8 mouse cellular contexts compared by ENCODE assay signal in genomic region chr10:56377097-56377965, GRCm38 (mm10). TPM values are rescaled to one million over a fixed set of nuclear protein-coding genes. Genes with fewer than 3 reads are reported as not detected.
DNase-seq lines count a peak whose midpoint lies in the region; ATAC-seq and TF ChIP-seq lines count a peak whose summit lies in the region.

Gene Gja1 (plus strand): TSS chr10:56377330.

- H3K4me2 ChIP-seq in forebrain, embryonic 13.5 days: peak within 1 kb of the TSS; percentile 82
- peak within 1 kb of the TSS; percentile 72 for H3K4me2 ChIP-seq in lung, embryonic 16.5 days (ENCODE audit: low read depth, low read length)

- H3K9me3 ChIP-seq in E14TG2a.4 (ENCODE audit: low read length): peaks cover 8% of the 10 kb centered on the region; the same call in 1 of the 2 replicates
- H3K9me3 ChIP-seq in forebrain, embryonic 13.5 days (replicated peaks): no peaks in the 10 kb centered on the region
- no peaks in the 10 kb centered on the region for H3K9me3 ChIP-seq in lung, embryonic 16.5 days (ENCODE audit: control insufficient read depth, low read length)

- H3K27ac ChIP-seq in forebrain, embryonic 13.5 days: peak within 1 kb of the TSS; percentile 51
- peak within 1 kb of the TSS; percentile 89 for H3K27ac ChIP-seq in layer of hippocampus, adult 2 months
- H3K27ac ChIP-seq in lung, embryonic 16.5 days (ENCODE audit: low read length): peak within 1 kb of the TSS; percentile 91

- TF ChIP-seq CTCF in E14TG2a.4 (conservative IDR thresholded peaks at IDR 0.05; ENCODE audit: low read length): no peak
- TF ChIP-seq CTCF in layer of hippocampus, adult 2 months (conservative IDR thresholded peaks at IDR 0.05): no peak

- H3K4me3 ChIP-seq in E14TG2a.4 (replicated peaks; ENCODE audit: low read length): peak within 1 kb of the TSS; percentile 83
- peak within 1 kb of the TSS; percentile 61 for H3K4me3 ChIP-seq in forebrain, embryonic 13.5 days
- H3K4me3 ChIP-seq in layer of hippocampus, adult 2 months: peak within 1 kb of the TSS; percentile 66
- peak within 1 kb of the TSS; percentile 74 for H3K4me3 ChIP-seq in lung, embryonic 16.5 days (ENCODE audit: low read length)

- ATAC-seq in forebrain, embryonic 13.5 days: peak; percentile 33; the same call in 1 of the 2 replicates
- peak; percentile 69 for ATAC-seq in lung, embryonic 16.5 days (ENCODE audit: low read depth)

- H3K36me3 ChIP-seq in E14TG2a.4 (ENCODE audit: insufficient read depth, low read length): no peaks in the 10 kb centered on the region
- H3K36me3 ChIP-seq in forebrain, embryonic 13.5 days (ENCODE audit: poor library complexity, severe bottlenecking): no peaks in the 10 kb centered on the region
- H3K36me3 ChIP-seq in lung, embryonic 16.5 days (ENCODE audit: control insufficient read depth, insufficient read depth, low read length): no peaks in the 10 kb centered on the region

- 0% methylated on average over 23 of the region's 23 CpGs for WGBS in forebrain, embryonic 13.5 days
- under 1% methylated on average over 23 of the region's 23 CpGs for WGBS in lung, embryonic 16.5 days

- peak within 1 kb of the TSS; percentile 75 for H3K9ac ChIP-seq in forebrain, embryonic 13.5 days
- H3K9ac ChIP-seq in lung, embryonic 16.5 days (ENCODE audit: low read length): peak within 1 kb of the TSS; percentile 80

- H3K4me1 ChIP-seq in E14TG2a.4 (replicated peaks; ENCODE audit: low read depth, low read length): peaks cover 68% of the 10 kb centered on the region
- H3K4me1 ChIP-seq in forebrain, embryonic 13.5 days: peaks cover 15% of the 10 kb centered on the region
- H3K4me1 ChIP-seq in lung, embryonic 16.5 days (replicated peaks; ENCODE audit: control insufficient read depth, insufficient read depth, low read length): peaks cover 4% of the 10 kb centered on the region

- DNase-seq in adrenal gland, postnatal 25 days: peak; percentile 45
- peak; percentile 75 for DNase-seq in heart, postnatal 4 days
- peak; percentile 26 to 37 for DNase-seq in layer of hippocampus, adult 2 months (ENCODE audit: low spot score in 2 of 2)
- DNase-seq in ovary, postnatal 14 days (ENCODE audit: low spot score): peak; percentile 55
- DNase-seq in frontal cortex, postnatal 25 days (ENCODE audit: low spot score in 2 of 2): no peak

- no peaks in the 10 kb centered on the region for H3K27me3 ChIP-seq in E14TG2a.4 (ENCODE audit: insufficient read depth, low read length)
- peaks cover 3% of the 10 kb centered on the region; the same call in 1 of the 2 replicates for H3K27me3 ChIP-seq in forebrain, embryonic 13.5 days
- no peaks in the 10 kb centered on the region for H3K27me3 ChIP-seq in lung, embryonic 16.5 days (ENCODE audit: control insufficient read depth, insufficient read depth, low read depth, low read length)

RNA-seq across cellular contexts. Expression of gene Gja1, which starts in this region (rescaled TPM):
- 261 and 330 TPM in 2 replicates for total RNA-seq in adrenal gland, postnatal 25 days (2021)
- 76.0 and 76.6 TPM in 2 replicates for polyA plus RNA-seq in forebrain, embryonic 13.5 days (2015; fragmentation: Nextera tagmentation; extraction: Ambion mirVana)
- 100 to 1,000 TPM; 713 to 779 TPM for total RNA-seq in heart, postnatal 4 days (2021)
- 100 to 1,000 TPM; 264 to 269 TPM for total RNA-seq in layer of hippocampus, adult 2 months (2021)
- polyA plus RNA-seq in lung, embryonic 16.5 days (2015; fragmentation: Nextera tagmentation; extraction: Ambion mirVana): 111 and 114 TPM in 2 replicates

Comparison
In these comparisons a context has a peak if more than half of its experiments do, and no peak if none do; other contexts are left out.
1. DNase-seq: peak in adrenal gland, postnatal 25 days (single experiment), heart, postnatal 4 days (single experiment), layer of hippocampus, adult 2 months (2 of 2) and ovary, postnatal 14 days (single experiment); none in frontal cortex, postnatal 25 days (0 of 2).
2. Peak in every context shown above with its lines, with median percentiles within 50 percentile points of each other: H3K4me3 ChIP-seq and H3K27ac ChIP-seq.